Mouse (Mus musculus) myocyte (in vitro differentiated cells): ENCODE data around the gene Iqsec1.

Experiments
- E2F4 ChIP-seq: IDR thresholded peaks from one replicate; pipeline ENCODE4 v1.6.1; 2011; ENCODE audit warnings: mild to moderate bottlenecking, control low read depth, moderate library complexity; ENCODE audit not compliant: insufficient read depth
- MAX ChIP-seq: IDR thresholded peaks from one replicate; pipeline ENCODE4 v1.6.1; 2011; ENCODE audit warnings: low read depth, mild to moderate bottlenecking, control low read depth
- POLR2A ChIP-seq: IDR thresholded peaks from one replicate; pipeline ENCODE4 v1.6.1; 2011; ENCODE audit warnings: low read depth, mild to moderate bottlenecking, control low read depth, moderate library complexity; ENCODE audit not compliant: insufficient read length
- REST ChIP-seq: IDR thresholded peaks from one replicate; pipeline ENCODE4 v1.6.1; 2011; ENCODE audit warnings: mild to moderate bottlenecking, control low read depth, moderate library complexity; ENCODE audit not compliant: insufficient read depth, insufficient read length
- TCF3 ChIP-seq: IDR thresholded peaks from one replicate; pipeline ENCODE4 v1.6.1; 2011; ENCODE audit warnings: low read depth, control low read depth; ENCODE audit not compliant: insufficient read length

GRCm38 (mm10) chr6:90767874-90768273 is 220.6 kb downstream of the Iqsec1 start:
- no peak for TF ChIP-seq POLR2A
- TF ChIP-seq REST = no peak
- TF ChIP-seq MAX = no peak
- no peak for TF ChIP-seq E2F4
- TF ChIP-seq TCF3 = no peak
